Mouse (Mus musculus) ES-E14 (cell line): ENCODE results near the gene Tmem97. TPM values are rescaled to one million over a fixed set of nuclear protein-coding genes. Genes with fewer than 3 reads are reported as not detected.

ENCODE experiments used
- DNase-seq: peaks from one replicate; pipeline ENCODE4 v3.0.0-alpha.2; 2013; ENCODE audit warnings: low read depth, low spot score
- H3K27ac ChIP-seq: 2 replicates; pipeline ENCODE4 v1.5.1; 2012; ENCODE audit warnings: low read depth, mild to moderate bottlenecking, low read length, moderate library complexity, mixed read lengths; ENCODE audit not compliant: poor library complexity, insufficient read depth, severe bottlenecking
- H3K36me3 ChIP-seq: 2 replicates; pipeline ENCODE4 v1.6.1; 2012; ENCODE audit warnings: mild to moderate bottlenecking, low read length, moderate library complexity, mixed read lengths; ENCODE audit not compliant: control insufficient read depth, poor library complexity, insufficient read depth, severe bottlenecking
- H3K4me1 ChIP-seq, 2 experiments: fragments of 150-350 bp in 1 of 2; sonication (generic) in 1 of 2; 2 replicates each; pipeline ENCODE4 v1.6.1; 2012; ENCODE audit warnings: low read length in 2 of 2, mild to moderate bottlenecking in 1 of 2, mixed read lengths in 1 of 2; ENCODE audit not compliant: control insufficient read depth in 2 of 2, insufficient read depth in 2 of 2, poor library complexity in 1 of 2
- H3K4me3 ChIP-seq, 2 experiments: fragments of 150-350 bp in 1 of 2; sonication (generic) in 1 of 2; 2 replicates each; pipeline ENCODE4 v1.5.1; 2012; ENCODE audit warnings: low read length in 2 of 2, low read depth in 1 of 2, mild to moderate bottlenecking in 1 of 2, mixed read lengths in 1 of 2; ENCODE audit not compliant: insufficient read depth in 1 of 2, poor library complexity in 1 of 2, severe bottlenecking in 1 of 2
- H3K9ac ChIP-seq: 2 replicates; pipeline ENCODE4 v1.6.1; 2012; ENCODE audit warnings: low read depth, mild to moderate bottlenecking, low read length, mixed read lengths; ENCODE audit not compliant: poor library complexity, insufficient read depth, severe bottlenecking
- H3K9me3 ChIP-seq: fragments of 150-350 bp; sonication (generic); 2 replicates; pipeline ENCODE4 v1.6.1; 2012; ENCODE audit warnings: low read depth, mild to moderate bottlenecking, low read length; ENCODE audit not compliant: control insufficient read depth, insufficient read depth
- CHD2 ChIP-seq: IDR thresholded peaks from 2 replicates; pipeline ENCODE4 v1.6.1; 2014; ENCODE audit warnings: mild to moderate bottlenecking, low read depth, low read length, inconsistent platforms
- HCFC1 ChIP-seq: IDR thresholded peaks from 2 replicates; pipeline ENCODE4 v1.6.1; 2012; ENCODE audit warnings: low read length, inconsistent platforms, borderline replicate concordance; ENCODE audit not compliant: insufficient read depth
- MAFK ChIP-seq: IDR thresholded peaks from 2 replicates; pipeline ENCODE4 v1.6.1; 2014; ENCODE audit warnings: mild to moderate bottlenecking, low read depth, low read length, inconsistent platforms; ENCODE audit not compliant: insufficient read depth
- ZC3H11A ChIP-seq: IDR thresholded peaks from 2 replicates; pipeline ENCODE4 v1.6.1; 2012; ENCODE audit warnings: low read depth, mild to moderate bottlenecking, inconsistent platforms, low read length, borderline replicate concordance
- ZNF384 ChIP-seq: IDR thresholded peaks from 2 replicates; pipeline ENCODE4 v1.6.1; 2012; ENCODE audit warnings: low read depth, low read length, inconsistent platforms
- in situ Hi-C, 2 experiments: fragments of 600-800 bp; cut with MboI; formaldehyde crosslinking; loops; one replicate each; pipeline ENCODE4 v1.15.1; 2025; ENCODE audit warnings: low sequenced_read_pairs in 2 of 2, inconsistent platforms in 1 of 2; ENCODE audit not compliant: unreplicated experiment in 2 of 2
- total RNA-seq: library from RNA; depleted of rRNA; stranded (reverse); fragments of 300-350 nt; gene quantifications from 2 replicates; pipeline ENCODE4 v1.2.3, GENCODE M21; 2012

The Tmem97 gene
- total RNA-seq, 1 experiment: 248 TPM

DNA sequence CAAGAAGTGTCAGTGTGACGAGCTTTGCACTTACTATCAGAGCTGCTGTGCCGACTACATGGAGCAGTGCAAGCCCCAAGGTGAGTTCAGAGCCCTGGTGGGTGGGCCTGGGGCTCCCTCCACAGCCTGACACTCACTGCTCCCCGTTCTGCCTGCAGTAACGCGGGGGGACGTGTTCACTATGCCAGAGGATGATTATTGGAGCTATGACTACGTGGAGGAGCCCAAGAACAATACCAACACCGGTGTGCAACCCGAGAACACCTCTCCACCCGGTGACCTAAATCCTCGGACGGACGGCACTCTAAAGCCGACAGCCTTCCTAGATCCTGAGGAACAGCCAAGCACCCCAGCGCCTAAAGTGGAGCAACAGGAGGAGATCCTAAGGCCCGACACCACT lies 51.0 kb downstream of the Tmem97 start:
- in situ Hi-C loops: no loop called here
- Histone ChIP-seq H3K27ac (no peak overlapping the region), H3K4me1 (peaks cover 0 to 2% of the 10 kb centered on the region in 2 experiments; a peak in 1 of 4 replicates)

GRCm38 (mm10) chr11:78499004-78499403 lies 51.6 kb downstream of the Tmem97 start, which contains the start of gene Vtn:
Gene Vtn, plus strand, starts transcription at chr11:78499091.
- Histone ChIP-seq H3K27ac (no peak within 1 kb of the TSS), H3K9ac (peak within 1 kb of the TSS; percentile 38; the same call in 1 of the 2 replicates), H3K4me3 (peak within 1 kb of the TSS; percentile 20 to 77; a peak in 3 of 4 replicates), H3K36me3 (no peaks in the 10 kb centered on the region), H3K9me3 (no peaks in the 10 kb centered on the region), H3K4me1 (peaks cover 0 to 2% of the 10 kb centered on the region in 2 experiments; a peak in 1 of 4 replicates)
- TF ChIP-seq MAFK (no peak), CHD2 (no peak), HCFC1 (no peak), ZC3H11A (no peak), ZNF384 (no peak)
- DNase-seq: no peak
- in situ Hi-C loops: no loop called here

More for the DNA sequence above, 51.0 kb downstream of the Tmem97 start:
- H3K4me3 ChIP-seq: no peak overlapping the region
- H3K36me3 ChIP-seq: no peaks in the 10 kb centered on the region
- TF ChIP-seq ZNF384: no peak
- no peak for TF ChIP-seq CHD2
- no peak for TF ChIP-seq ZC3H11A
- TF ChIP-seq HCFC1: no peak
- TF ChIP-seq MAFK: no peak
- DNase-seq: no peak
- no peaks in the 10 kb centered on the region for H3K9me3 ChIP-seq
- H3K9ac ChIP-seq: no peak overlapping the region

DNA sequence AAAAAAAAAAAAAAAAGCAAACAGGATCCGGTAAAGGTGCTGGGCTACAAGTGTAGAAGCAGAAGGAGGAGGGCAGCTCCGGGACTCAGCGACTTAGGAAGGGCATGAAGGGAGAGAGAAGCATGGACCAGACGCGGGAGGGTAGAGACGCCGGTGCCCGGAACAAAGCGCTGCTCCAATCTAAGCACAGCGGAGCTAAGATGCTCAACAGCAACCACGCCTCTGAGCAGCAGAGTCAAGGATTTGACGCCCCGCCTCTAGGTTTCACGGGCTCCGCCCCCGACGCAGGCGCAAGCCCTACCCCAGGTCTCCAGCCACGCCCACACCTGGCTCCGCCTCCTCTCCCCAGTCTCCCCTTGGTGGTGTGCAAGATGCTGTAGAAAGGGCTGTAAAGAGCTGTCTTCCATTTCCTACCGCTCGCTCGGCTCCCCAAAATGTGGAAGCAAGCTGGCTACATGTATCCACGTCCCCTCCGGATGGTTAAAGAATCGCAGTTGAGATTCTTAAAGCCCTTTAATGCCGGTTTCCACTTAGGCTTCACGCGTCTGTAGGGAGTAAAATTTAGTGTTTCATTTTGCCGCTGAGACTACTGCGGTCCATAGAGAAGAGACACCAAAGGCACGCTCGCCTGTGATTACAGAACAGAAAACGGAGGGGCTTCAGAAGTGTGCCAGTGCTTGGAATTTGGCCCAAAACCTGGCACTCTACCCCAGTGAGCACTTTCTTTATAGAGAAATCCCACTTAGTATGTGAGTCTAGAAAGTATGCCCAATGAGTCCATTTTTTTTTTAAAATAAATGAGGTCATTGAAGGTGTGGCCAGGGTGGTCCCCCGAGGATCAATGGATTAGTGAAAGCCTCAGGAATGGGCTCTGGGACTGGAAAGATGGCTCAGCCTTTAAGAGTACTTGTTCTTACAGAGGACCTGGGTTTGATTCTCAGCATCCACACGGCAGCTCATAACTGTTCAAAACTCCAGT lies 52.7 kb downstream of the Tmem97 start, which contains the start of gene Sarm1:
TSS of gene Sarm1 (minus strand) at position 211 of the 979 bp plus-strand sequence.
- peaks cover 0 to 2% of the 10 kb centered on the region in 2 experiments; a peak in 1 of 4 replicates for H3K4me1 ChIP-seq
- H3K9me3 ChIP-seq: no peaks in the 10 kb centered on the region
- peak within 1 kb of the TSS; percentile 59 to 77 for H3K4me3 ChIP-seq
- in situ Hi-C loops: no loop called here
- TF ChIP-seq ZC3H11A: no peak
- TF ChIP-seq ZNF384: peak; percentile 92
- peak; percentile 49; the same call in 1 of the 2 replicates for TF ChIP-seq HCFC1
- H3K36me3 ChIP-seq: no peaks in the 10 kb centered on the region
- peak within 1 kb of the TSS; percentile 38; the same call in 1 of the 2 replicates for H3K9ac ChIP-seq
- DNase-seq: peak; percentile 98
- no peak within 1 kb of the TSS for H3K27ac ChIP-seq

DNA sequence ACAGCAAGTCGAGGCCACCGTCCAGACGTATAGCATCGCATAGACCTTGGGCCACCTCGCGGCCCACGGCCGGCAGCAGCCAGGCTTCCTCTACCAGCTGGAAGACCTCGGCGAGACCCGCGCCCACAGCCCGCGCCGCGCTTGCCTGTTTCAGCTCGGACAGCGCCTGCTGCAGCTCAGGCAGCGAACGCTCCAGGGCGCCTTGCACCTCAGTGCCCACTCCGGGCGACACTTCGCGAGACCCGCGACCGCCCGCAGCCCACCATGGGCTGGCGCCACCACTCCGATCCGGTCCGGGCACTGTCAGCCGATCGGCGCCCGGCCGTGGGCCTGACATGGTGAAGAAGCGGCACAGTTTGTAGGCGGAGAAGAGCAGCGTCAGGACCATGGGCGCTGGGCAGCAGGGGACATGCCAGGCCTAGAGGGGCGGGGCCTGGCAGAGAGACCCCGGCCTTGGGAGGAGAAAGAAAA lies 53.5 kb downstream of the Tmem97 start:
- Histone ChIP-seq H3K36me3 (no peaks in the 10 kb centered on the region), H3K4me3 (peak overlapping the region; percentile 59 to 77), H3K4me1 (peaks cover 0 to 2% of the 10 kb centered on the region in 2 experiments; a peak in 1 of 4 replicates), H3K9ac (peak overlapping the region; percentile 19; the same call in 1 of the 2 replicates), H3K27ac (no peak overlapping the region), H3K9me3 (no peaks in the 10 kb centered on the region)
- TF ChIP-seq ZC3H11A: no peak
- TF ChIP-seq ZNF384: no peak
- no peak for TF ChIP-seq HCFC1
- no peak for TF ChIP-seq MAFK
- no peak for TF ChIP-seq CHD2
- DNase-seq: no peak
- in situ Hi-C loops: no loop called here
